Mouse (Mus musculus) liver, embryonic 15.5 days (tissue): ENCODE measurements around the gene Gm17949. TPM values are rescaled to one million over a fixed set of nuclear protein-coding genes. Genes with fewer than 3 reads are reported as not detected.

Experiments
- polyA plus RNA-seq: library from polyadenylated mRNA; unstranded; fragments of >200 nt; fragmentation: Nextera tagmentation; extraction: Ambion mirVana; gene quantifications from 2 replicates; pipeline ENCODE4 v1.2.1, GENCODE M21; 2015

Gene Gm17949
- polyA plus RNA-seq, 1 experiment from 2014 or later: 0.20 TPM

Other genes starting within 250 kb of the Gm17949 start
- gene Dus3l, start 246.7 kb upstream of the Gm17949 start, polyA plus RNA-seq: 12.5 and 14.4 TPM in 2 replicates
- 0.23 and 0.60 TPM in 2 replicates for gene Prr22, start 241.2 kb upstream of the Gm17949 start, polyA plus RNA-seq
- 11.9 and 14.6 TPM in 2 replicates for gene Rfx2, start 180.5 kb upstream of the Gm17949 start, polyA plus RNA-seq
- not detected in 2 replicates for gene Acsbg2, start 137.0 kb upstream of the Gm17949 start, polyA plus RNA-seq
- gene 1700061G19Rik, start 136.0 kb upstream of the Gm17949 start, polyA plus RNA-seq: 0.03 and 0.07 TPM in 2 replicates
- 9.0 and 10.2 TPM in 2 replicates for gene Mllt1, start 76.1 kb upstream of the Gm17949 start, polyA plus RNA-seq
- gene Acer1, start 29.3 kb upstream of the Gm17949 start, polyA plus RNA-seq: not detected in 2 replicates
- 67.8 and 75.8 TPM in 2 replicates for gene Clpp, start 21.2 kb upstream of the Gm17949 start, polyA plus RNA-seq
- gene Alkbh7, start 14.1 kb upstream of the Gm17949 start, polyA plus RNA-seq: 15.4 and 17.0 TPM in 2 replicates
- not detected in 2 replicates for gene Pspn, start 11.5 kb upstream of the Gm17949 start, polyA plus RNA-seq
- 46.8 and 48.8 TPM in 2 replicates for gene Gtf2f1, start 181 bp upstream of the Gm17949 start, polyA plus RNA-seq
- 20.9 and 21.4 TPM in 2 replicates for gene Khsrp, start 20.1 kb downstream of the Gm17949 start, polyA plus RNA-seq
- not detected in 2 replicates for gene Slc25a41, start 30.2 kb downstream of the Gm17949 start, polyA plus RNA-seq
- 11.1 and 11.2 TPM in 2 replicates for gene Crb3, start 47.6 kb downstream of the Gm17949 start, polyA plus RNA-seq
- 4.9 and 7.0 TPM in 2 replicates for gene Slc25a23, start 48.4 kb downstream of the Gm17949 start, polyA plus RNA-seq
- 2.6 and 4.2 TPM in 2 replicates for gene Dennd1c, start 67.0 kb downstream of the Gm17949 start, polyA plus RNA-seq
- gene Tubb4a, start 76.3 kb downstream of the Gm17949 start, polyA plus RNA-seq: 0.29 and 0.31 TPM in 2 replicates
- 0.71 and 0.76 TPM in 2 replicates for gene Tnfsf9, start 93.9 kb downstream of the Gm17949 start, polyA plus RNA-seq
- gene Cd70, start 138.3 kb downstream of the Gm17949 start, polyA plus RNA-seq: not detected in 2 replicates
- 1.3 and 1.4 TPM in 2 replicates for gene Tnfsf14, start 182.7 kb downstream of the Gm17949 start, polyA plus RNA-seq
- 369 and 468 TPM in 2 replicates for gene C3, start 216.7 kb downstream of the Gm17949 start, polyA plus RNA-seq
- gene Gpr108, start 237.0 kb downstream of the Gm17949 start, polyA plus RNA-seq: 11.9 and 12.0 TPM in 2 replicates
- gene Trip10, start 238.0 kb downstream of the Gm17949 start, polyA plus RNA-seq: 8.1 and 9.8 TPM in 2 replicates